Mouse (Mus musculus) CD4-positive, CD25-positive, alpha-beta regulatory T cell, adult 9 weeks (primary cell): Measurements from ENCODE around the gene Haus8. TPM values are rescaled to one million over a fixed set of nuclear protein-coding genes. Genes with fewer than 3 reads are reported as not detected.

Source experiments
- polyA plus RNA-seq: library from polyadenylated mRNA; unstranded; fragments of 100-300 nt; shearing (Covaris generic); gene quantifications from one replicate; pipeline ENCODE4 v1.2.1, GENCODE M21; 2017

Gene Haus8
- 32.5 TPM for polyA plus RNA-seq

GRCm38 (mm10) chr8:71272286-71273150 lies at the start of gene Haus8, which contains the start of gene Myo9b:
TSS of gene Haus8 (minus strand) at chr8:71272934.
TSS of gene Myo9b (plus strand) at chr8:71272714.

Other genes starting within 250 kb of the Haus8 start
- gene Myo9b, start 220 bp downstream of the Haus8 start, polyA plus RNA-seq = 24.4 TPM
- 210 TPM for gene Use1, start 93.9 kb upstream of the Haus8 start, polyA plus RNA-seq
- 5.3 TPM for gene Ocel1, start 98.4 kb upstream of the Haus8 start, polyA plus RNA-seq
- not detected for gene Nr2f6, start 109.0 kb upstream of the Haus8 start, polyA plus RNA-seq
- gene Ushbp1, start 122.9 kb upstream of the Haus8 start, polyA plus RNA-seq = 0.11 TPM
- gene Babam1, start 123.9 kb upstream of the Haus8 start, polyA plus RNA-seq = 126 TPM
- gene Ankle1, start 133.1 kb upstream of the Haus8 start, polyA plus RNA-seq = 0.68 TPM
- gene Abhd8, start 190.7 kb upstream of the Haus8 start, polyA plus RNA-seq = 73.3 TPM
- 93.2 TPM for gene Mrpl34, start 192.0 kb upstream of the Haus8 start, polyA plus RNA-seq
- gene Dda1, start 196.3 kb upstream of the Haus8 start, polyA plus RNA-seq = 64.2 TPM
- gene Ano8, start 213.0 kb upstream of the Haus8 start, polyA plus RNA-seq = 0.14 TPM
- gene Gtpbp3, start 215.2 kb upstream of the Haus8 start, polyA plus RNA-seq = 3.4 TPM
- not detected for gene Plvap, start 238.8 kb upstream of the Haus8 start, polyA plus RNA-seq